Mouse (Mus musculus) left cerebral cortex, adult 2 months (tissue): ENCODE data around the gene Tsen34. TPM values are rescaled to one million over a fixed set of nuclear protein-coding genes. Genes with fewer than 3 reads are reported as not detected.

Experiments used
- DNase-seq, 2 experiments: peaks; one replicate each; pipeline ENCODE4 v3.0.0; 2021 to 2022; ENCODE audit warnings: low spot score in 2 of 2, mixed read lengths in 1 of 2; ENCODE audit errors: extremely low spot score in 1 of 2
- H3K27ac ChIP-seq: fragments of 200-600 bp; 2 replicates; pipeline ENCODE4 v1.8.1; 2022
- H3K4me3 ChIP-seq: fragments of 200-600 bp; 2 replicates; pipeline ENCODE4 v1.8.1; 2022
- CTCF ChIP-seq: fragments of 200-600 bp; IDR thresholded peaks from 2 replicates; pipeline ENCODE4 v1.8.1; 2022; ENCODE audit warnings: antibody characterized with exemption, mild to moderate bottlenecking, moderate library complexity
- intact Hi-C: fragments of 180-260 bp; cut with DNase I; formaldehyde crosslinking; loops from one replicate; pipeline ENCODE4 v1.15.1; 2025
- total RNA-seq, 2 experiments: library from RNA; stranded (reverse); gene quantifications; 2 replicates each; pipeline ENCODE4 v1.2.3; 2021

The Tsen34 gene
- total RNA-seq, 2 experiments from 2014 or later = 77.0 to 79.0 TPM

DNA sequence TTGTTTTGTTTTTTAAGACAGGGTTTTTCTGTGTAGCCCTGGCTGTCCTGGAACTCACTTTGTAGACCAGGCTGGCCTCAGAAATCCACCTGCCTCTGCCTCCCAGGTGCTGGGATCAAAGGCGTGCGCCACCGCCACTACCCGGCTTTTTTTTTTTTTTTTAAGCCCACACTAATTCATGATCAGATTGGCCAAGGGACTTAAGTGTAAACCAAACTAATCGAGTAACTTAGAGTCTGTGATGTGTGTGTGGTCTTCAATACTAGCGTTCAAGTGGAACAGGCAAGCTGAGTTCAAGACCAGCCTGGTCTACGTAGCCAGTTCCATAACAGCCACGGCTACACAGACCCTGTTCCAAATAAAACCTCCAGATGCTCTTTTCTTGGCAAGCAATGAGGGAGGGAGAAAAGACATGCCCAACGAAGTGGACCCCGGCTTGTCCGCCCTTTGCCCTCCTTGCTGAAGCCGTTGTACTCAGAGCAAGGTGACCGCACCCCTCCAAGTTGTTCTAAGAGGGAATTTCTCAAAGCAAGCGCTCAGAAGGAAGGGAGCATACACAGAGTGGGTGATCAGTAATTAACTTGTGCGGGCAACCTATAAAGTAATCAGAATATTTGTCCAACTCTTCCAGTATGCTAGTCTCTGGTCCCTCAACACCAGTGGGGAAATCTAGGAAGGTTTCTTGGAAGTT is 28.0 kb upstream of the Tsen34 start:
- no peak for DNase-seq
- intact Hi-C loops = loop anchor here (1.0 kb wide), 1 partner anchor 18 kb away; no protein-coding TSS in a partner anchor
- Histone ChIP-seq H3K4me3 (peak overlapping the region; percentile 75), H3K27ac (peak overlapping the region; percentile 62)
- no peak for TF ChIP-seq CTCF

- TF ChIP-seq CTCF = no peak
- DNase-seq = peak; percentile 94
- intact Hi-C loops = loop anchor here (1.0 kb wide), 1 partner anchor 19 kb away; no protein-coding TSS in a partner anchor
- Histone ChIP-seq H3K4me3 (peak within 1 kb of the TSS; percentile 75), H3K27ac (peak within 1 kb of the TSS; percentile 81)
These were observed 27.2 kb upstream of the Tsen34 start, which contains the start of gene Leng1 for GRCm38 (mm10) chr7:3665215-3666114. Leng1 (minus strand) TSS chr7:3665840.

GRCm38 (mm10) chr7:3666921-3667391 is 25.7 kb upstream of the Tsen34 start:
- DNase-seq = no peak
- Histone ChIP-seq H3K4me3 (no peak overlapping the region), H3K27ac (no peak overlapping the region)
- intact Hi-C loops = no loop called here
- no peak; the same call in none of the 2 replicates for TF ChIP-seq CTCF

GRCm38 (mm10) chr7:3674507-3675227 is 18.0 kb upstream of the Tsen34 start:
- Histone ChIP-seq H3K27ac (no peak overlapping the region), H3K4me3 (no peak overlapping the region)
- DNase-seq = peak; percentile 79 to 82
- intact Hi-C loops = loop anchor here (5.0 kb wide), 2 partner anchors 753 to 798 kb away; no protein-coding TSS in a partner anchor
- TF ChIP-seq CTCF = peak; percentile 97

GRCm38 (mm10) chr7:3675228-3675548 is 17.5 kb upstream of the Tsen34 start:
- no peak for DNase-seq
- no peak for TF ChIP-seq CTCF
- intact Hi-C loops = loop anchor here (5.0 kb wide), 2 partner anchors 752 to 797 kb away; no protein-coding TSS in a partner anchor
- no peak overlapping the region for H3K27ac ChIP-seq
- no peak overlapping the region for H3K4me3 ChIP-seq

DNA sequence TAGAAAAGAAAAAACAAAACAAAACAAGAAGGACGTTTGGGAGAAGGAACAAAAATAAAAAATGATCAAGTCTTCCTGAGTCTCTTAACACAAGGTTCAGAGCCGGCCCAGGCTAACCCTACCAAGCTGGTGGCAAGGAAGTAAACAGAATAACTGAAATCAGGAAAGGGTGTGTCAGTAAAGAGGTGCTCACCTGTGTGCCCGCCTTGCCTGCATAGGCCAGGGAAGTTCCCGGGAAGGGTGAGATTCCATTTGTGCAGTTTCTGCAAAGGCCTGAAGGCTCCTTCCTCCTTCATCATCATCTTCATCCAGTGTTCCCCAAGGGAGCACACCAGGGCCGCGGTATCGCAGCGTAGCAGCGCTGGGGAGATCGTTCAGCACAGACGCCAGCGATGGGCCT is 16.3 kb upstream of the Tsen34 start:
- TF ChIP-seq CTCF = no peak
- DNase-seq = no peak
- Histone ChIP-seq H3K4me3 (no peak overlapping the region), H3K27ac (no peak overlapping the region)
- intact Hi-C loops = loop anchor here (5.0 kb wide), 2 partner anchors 751 to 796 kb away; no protein-coding TSS in a partner anchor

GRCm38 (mm10) chr7:3677342-3677741 is 15.3 kb upstream of the Tsen34 start, which contains the start of gene Tmc4:
Tmc4 (minus strand) TSS chr7:3677553.
- DNase-seq = no peak
- H3K27ac ChIP-seq = no peak within 1 kb of the TSS
- intact Hi-C loops = loop anchor here (5.0 kb wide), 2 partner anchors 750 to 795 kb away; no protein-coding TSS in a partner anchor
- no peak within 1 kb of the TSS for H3K4me3 ChIP-seq
- no peak for TF ChIP-seq CTCF

- Histone ChIP-seq H3K4me3 (no peak overlapping the region), H3K27ac (no peak overlapping the region)
- no peak for TF ChIP-seq CTCF
- no peak for DNase-seq
- intact Hi-C loops = no loop called here
These were observed 8.6 kb upstream of the Tsen34 start for GRCm38 (mm10) chr7:3683908-3684550.

DNA sequence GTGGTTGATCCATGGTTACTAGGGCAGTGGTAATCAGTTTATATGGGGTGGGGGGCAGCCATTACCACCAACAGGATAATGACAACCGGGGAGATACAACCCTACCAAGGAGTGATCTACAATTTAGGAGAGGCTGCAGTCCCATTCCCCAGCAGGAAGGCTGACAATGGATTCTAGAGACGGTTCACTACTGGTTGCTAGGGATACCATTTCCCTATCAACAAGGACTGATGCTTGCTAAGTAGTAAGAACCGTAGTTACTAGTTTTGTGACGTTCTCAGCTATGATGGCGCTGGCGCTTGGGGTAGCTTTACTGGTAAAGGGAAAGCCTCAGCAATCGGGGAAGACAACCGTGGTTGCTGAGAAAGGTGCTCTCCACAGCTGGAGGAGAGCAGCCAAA is 8.0 kb upstream of the Tsen34 start:
- intact Hi-C loops = no loop called here
- H3K27ac ChIP-seq = peak overlapping the region; percentile 44
- DNase-seq = no peak
- H3K4me3 ChIP-seq = no peak overlapping the region
- no peak for TF ChIP-seq CTCF

DNA sequence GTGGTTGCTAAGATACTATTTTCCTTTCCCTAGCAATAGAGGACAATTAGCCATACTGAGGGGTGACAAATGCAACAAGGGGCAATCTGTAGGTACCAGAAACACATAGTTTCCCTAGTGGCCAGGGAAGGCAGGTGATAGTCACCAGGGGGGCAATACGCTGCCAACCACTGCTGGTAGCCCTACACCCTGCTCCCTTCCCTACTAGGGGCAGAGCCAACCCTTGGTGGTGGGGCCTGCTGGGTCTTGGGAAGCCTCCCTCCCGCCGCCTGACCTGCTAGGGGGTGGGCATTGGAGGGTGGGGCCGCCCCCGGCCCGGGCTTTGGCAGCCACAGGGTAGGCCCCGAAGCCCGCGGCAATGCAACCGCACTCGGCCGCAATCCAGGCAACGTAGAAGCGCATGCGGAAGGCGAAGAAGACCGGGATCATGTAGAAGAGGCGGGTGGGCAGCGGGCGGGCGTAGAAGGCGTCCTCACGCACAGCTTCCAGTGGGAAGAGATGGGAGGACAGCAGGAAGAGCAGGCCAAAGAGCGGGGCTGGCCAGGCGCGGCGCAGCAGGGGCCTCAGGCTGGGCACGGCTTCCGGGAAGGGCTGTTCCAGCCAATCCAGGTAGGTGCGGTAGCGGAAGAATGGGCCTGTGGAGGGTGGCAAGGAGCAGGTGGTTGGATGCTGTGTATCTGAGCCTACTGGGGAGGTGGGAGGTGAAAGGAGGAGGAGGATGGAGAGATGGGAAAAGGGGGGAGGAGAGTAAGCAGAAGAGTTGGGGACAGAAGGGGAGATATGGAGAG is 7.1 kb upstream of the Tsen34 start:
- H3K4me3 ChIP-seq = no peak overlapping the region
- H3K27ac ChIP-seq = peak overlapping the region; percentile 44
- no peak for TF ChIP-seq CTCF
- intact Hi-C loops = no loop called here
- no peak for DNase-seq
